Mouse (Mus musculus) pancreas, adult 10 weeks (tissue): ENCODE data around the gene Rpap2. TPM values are rescaled to one million over a fixed set of nuclear protein-coding genes. Genes with fewer than 3 reads are reported as not detected.

Experiments
- polyA plus RNA-seq: library from polyadenylated mRNA; stranded (reverse); fragments of 350-450 nt; fragmentation: Illumina TruSeq; extraction: RNeasy Lipid Tissue Mini Kit (QIAGEN cat#74804); gene quantifications from one replicate; pipeline ENCODE4 v1.2.3, GENCODE M21; 2015; ENCODE audit warnings: low read depth, low replicate concordance; ENCODE audit not compliant: insufficient read depth

The Rpap2 gene
- polyA plus RNA-seq = 6.6 TPM

DNA sequence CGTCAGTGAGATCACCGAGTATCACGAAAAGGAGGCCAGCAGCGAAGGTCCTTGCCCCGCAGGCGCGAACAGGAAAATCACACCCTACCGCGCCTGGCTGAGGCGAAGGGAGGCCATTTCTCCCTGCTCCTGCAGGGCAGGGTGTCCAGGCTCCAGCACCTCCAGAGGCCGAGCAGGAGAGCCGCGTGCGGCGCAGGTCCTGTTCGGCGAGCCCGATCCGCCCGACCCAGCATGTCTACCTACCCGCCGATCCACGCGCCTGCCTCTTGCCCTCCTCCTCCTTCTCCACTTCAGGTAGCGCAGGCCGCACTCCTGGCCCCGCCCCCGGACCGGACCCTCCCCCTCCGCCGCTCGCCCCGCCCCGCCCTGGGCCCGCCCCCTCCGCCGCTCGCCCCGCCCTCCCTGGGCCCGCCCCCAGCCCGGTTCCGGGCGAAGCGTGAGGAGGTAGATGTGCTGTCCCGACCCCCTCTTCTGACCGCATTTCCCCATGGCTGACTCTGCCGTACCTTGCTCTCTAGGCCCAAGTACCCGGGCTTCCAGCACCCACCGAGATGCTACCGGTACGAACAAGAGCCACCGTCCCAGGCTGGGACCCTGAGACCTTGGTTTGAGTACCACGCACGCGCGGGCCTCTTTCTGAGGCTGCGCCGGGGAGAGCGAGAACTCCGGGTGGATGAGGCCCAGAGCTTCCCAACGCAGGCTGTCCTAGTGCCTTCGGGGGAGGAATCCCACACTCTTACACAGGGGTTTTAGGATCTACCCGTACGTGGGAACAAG is at the start of gene Rpap2, which contains the start of gene Glmn:
TSS of gene Rpap2 (plus strand) at position 73 of the 777 bp plus-strand sequence.
TSS of gene Glmn (minus strand) at position 588 of the 777 bp plus-strand sequence.

Other genes with a start within 250 kb of the Rpap2 start
- not detected for gene Ephx4, start 194.6 kb upstream of the Rpap2 start, polyA plus RNA-seq
- gene Lpcat2b, start 165.8 kb upstream of the Rpap2 start, polyA plus RNA-seq = not detected
- gene Btbd8, start 159.4 kb upstream of the Rpap2 start, polyA plus RNA-seq = 1.7 TPM
- gene Gm42669, start 89.8 kb upstream of the Rpap2 start, polyA plus RNA-seq = not detected
- not detected for gene 1700028K03Rik, start 62.7 kb upstream of the Rpap2 start, polyA plus RNA-seq
- gene Glmn, start 515 bp downstream of the Rpap2 start, polyA plus RNA-seq = 1.9 TPM
- gene Gfi1, start 128.7 kb downstream of the Rpap2 start, polyA plus RNA-seq = 7.1 TPM
- not detected for gene Ube2d2b, start 232.7 kb downstream of the Rpap2 start, polyA plus RNA-seq